Mouse (Mus musculus): Measurements from ENCODE around the gene Parp6. TPM values are rescaled to one million over a fixed set of nuclear protein-coding genes. Genes with fewer than 3 reads are reported as not detected.

Gene Parp6
- polyA plus RNA-seq, 1 experiment from 2014 or later: 4.0 TPM

DNA sequence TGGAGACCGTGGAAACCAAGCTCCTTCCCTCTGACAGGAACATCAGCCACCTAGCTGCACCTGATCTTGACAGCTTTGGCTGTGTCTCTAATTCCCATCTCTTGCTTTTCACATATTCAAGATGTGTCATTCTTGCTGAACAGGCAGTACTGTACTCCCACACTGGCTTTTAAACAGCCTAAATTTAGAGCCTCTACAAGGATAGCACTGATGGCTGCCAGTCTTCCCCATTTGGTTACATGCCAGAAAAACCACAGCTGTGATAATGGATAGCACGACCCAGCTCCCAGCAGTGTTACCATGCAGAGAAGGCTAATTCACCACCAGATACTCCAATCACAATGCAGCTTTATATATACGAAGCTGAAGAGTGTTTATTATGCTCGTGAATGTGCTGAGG lies 50.2 kb downstream of the Parp6 start:
- ATAC-seq (ENCODE audit: insufficient read depth): no peak
- WGBS (ENCODE audit: insufficient replicate concordance): 46% methylated on average over 4 of the region's 4 CpGs
- Histone ChIP-seq H3K9me3 (replicated peaks) (no peaks in the 10 kb centered on the region), H3K4me1 (replicated peaks) (peaks cover 8% of the 10 kb centered on the region; the same call in 1 of the 2 replicates), H3K9ac (no peak overlapping the region), H3K27me3 (peaks cover 85% of the 10 kb centered on the region), H3K4me3 (replicated peaks) (no peak overlapping the region), H3K36me3 (replicated peaks) (peaks cover 20% of the 10 kb centered on the region), H3K27ac (replicated peaks) (no peak overlapping the region), H3K4me2 (no peak overlapping the region)

DNA sequence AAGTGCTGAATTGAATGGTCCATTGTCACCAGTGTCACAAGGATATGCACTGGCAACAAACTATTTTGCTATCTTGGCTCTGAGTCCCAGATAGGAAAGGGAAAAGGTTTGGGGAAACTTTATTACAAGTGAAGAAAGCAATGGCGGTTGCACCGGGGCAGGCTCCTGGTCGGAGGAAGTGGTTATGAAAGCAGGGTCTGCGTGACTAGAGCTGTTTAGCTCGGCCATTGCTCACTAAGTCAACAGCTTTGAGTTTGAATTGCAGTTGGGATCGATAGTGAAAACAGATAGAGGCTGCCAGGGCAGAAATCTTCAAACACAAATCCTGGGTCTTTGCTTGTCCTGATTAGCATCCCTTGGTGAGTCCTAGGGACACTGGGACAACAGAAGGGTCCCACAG lies 50.8 kb downstream of the Parp6 start:
- Histone ChIP-seq H3K9ac (no peak overlapping the region), H3K27ac (replicated peaks) (no peak overlapping the region), H3K27me3 (peaks cover 86% of the 10 kb centered on the region), H3K4me3 (replicated peaks) (no peak overlapping the region), H3K9me3 (replicated peaks) (no peaks in the 10 kb centered on the region), H3K36me3 (replicated peaks) (peaks cover 23% of the 10 kb centered on the region), H3K4me1 (replicated peaks) (peaks cover 13% of the 10 kb centered on the region), H3K4me2 (no peak overlapping the region)
- ATAC-seq (ENCODE audit: insufficient read depth): no peak
- WGBS (ENCODE audit: insufficient replicate concordance): 45% methylated on average over 6 of the region's 6 CpGs

DNA sequence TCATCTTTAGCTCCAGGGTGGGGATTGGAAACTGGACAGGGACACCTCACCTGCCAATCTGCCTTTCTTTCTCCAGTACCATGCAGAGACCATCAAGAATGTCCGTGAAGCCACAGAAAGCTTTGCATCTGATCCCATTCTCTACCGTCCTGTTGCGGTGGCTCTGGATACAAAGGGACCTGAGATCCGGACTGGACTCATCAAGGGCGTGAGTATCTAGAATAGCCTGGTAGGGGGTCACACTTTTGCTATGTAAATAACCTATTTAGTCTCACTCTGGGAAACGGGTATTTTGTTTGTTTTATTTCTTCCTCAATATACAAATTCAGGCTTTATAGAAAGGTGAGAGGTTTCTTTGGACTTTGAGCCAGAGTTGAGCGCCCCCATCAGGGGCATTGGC lies 51.4 kb downstream of the Parp6 start:
- H3K27ac ChIP-seq (replicated peaks): no peak overlapping the region
- H3K9ac ChIP-seq: no peak overlapping the region
- ATAC-seq (ENCODE audit: insufficient read depth): no peak
- H3K4me1 ChIP-seq (replicated peaks): peaks cover 15% of the 10 kb centered on the region
- WGBS (ENCODE audit: insufficient replicate concordance): 74% methylated on average over 7 of the region's 7 CpGs
- peaks cover 87% of the 10 kb centered on the region for H3K27me3 ChIP-seq
- no peak overlapping the region for H3K4me3 ChIP-seq (replicated peaks)
- H3K36me3 ChIP-seq (replicated peaks): peaks cover 23% of the 10 kb centered on the region
- no peaks in the 10 kb centered on the region for H3K9me3 ChIP-seq (replicated peaks)
- no peak overlapping the region for H3K4me2 ChIP-seq

DNA sequence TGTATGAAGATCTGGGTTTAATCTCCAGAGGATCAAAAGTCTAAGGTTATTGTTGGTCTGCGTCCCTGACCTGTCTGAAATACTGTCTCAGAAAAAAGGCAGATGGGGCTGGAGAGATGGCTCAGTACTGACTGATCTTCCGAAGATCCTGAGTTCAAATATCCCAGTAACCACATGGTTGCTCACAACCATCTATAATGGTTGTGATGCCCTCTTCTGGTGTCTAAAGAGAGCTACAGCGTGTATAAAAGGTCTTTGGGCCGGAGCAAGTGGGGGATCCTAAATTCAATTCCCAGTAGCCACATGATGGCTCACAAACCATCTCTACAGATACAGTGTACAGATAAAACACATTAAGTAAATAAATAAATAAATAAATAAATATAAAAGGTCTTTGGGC lies 52.1 kb downstream of the Parp6 start:
- Histone ChIP-seq H3K36me3 (replicated peaks) (peaks cover 23% of the 10 kb centered on the region), H3K27ac (replicated peaks) (no peak overlapping the region), H3K4me2 (no peak overlapping the region), H3K4me3 (replicated peaks) (no peak overlapping the region), H3K9me3 (replicated peaks) (no peaks in the 10 kb centered on the region), H3K27me3 (peaks cover 86% of the 10 kb centered on the region), H3K4me1 (replicated peaks) (peaks cover 15% of the 10 kb centered on the region), H3K9ac (no peak overlapping the region)
- WGBS (ENCODE audit: insufficient replicate concordance): 73% methylated on average over 4 of the region's 4 CpGs
- ATAC-seq (ENCODE audit: insufficient read depth): no peak

DNA sequence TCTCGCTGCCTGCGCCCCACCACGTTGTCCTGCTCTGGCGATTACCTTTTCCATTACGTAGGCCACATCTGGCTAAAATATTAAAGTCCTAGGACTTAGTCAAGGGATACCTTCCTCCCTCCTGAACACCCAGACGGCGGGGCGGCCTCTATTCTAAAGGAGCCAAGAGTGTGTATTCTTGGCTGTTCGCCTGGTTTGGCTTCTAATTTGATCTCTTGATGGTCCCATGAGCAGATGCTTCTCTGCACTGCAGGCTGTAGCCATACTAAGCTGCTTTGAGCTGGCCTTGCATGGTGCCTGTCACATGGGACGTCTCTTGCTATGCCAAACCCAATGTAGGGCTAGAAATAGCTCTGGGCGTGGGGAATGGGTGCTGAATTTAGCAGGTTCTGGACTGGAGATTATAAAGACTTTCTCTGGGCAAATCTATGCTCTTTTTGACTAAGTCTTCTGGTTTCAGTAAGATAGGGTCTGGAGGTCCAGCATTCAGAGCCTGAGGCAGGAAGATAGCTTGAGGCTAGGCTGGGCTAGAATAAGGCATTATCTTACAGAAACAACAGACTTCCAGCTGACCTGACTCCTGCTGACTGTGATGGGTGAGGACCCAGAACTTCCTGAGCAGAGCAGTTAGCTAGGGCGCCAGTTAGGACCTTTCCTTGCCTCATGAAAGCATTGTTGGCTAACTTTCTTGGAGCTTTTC lies 55.3 kb downstream of the Parp6 start:
- ATAC-seq (ENCODE audit: insufficient read depth): peak; percentile 78
- 0 out of 2 replicates have a peak overlapping the region, but pooled peaks have one; percentile 14 for H3K4me2 ChIP-seq
- H3K9me3 ChIP-seq (replicated peaks): no peaks in the 10 kb centered on the region
- H3K27ac ChIP-seq (replicated peaks): no peak overlapping the region
- peaks cover 15% of the 10 kb centered on the region for H3K4me1 ChIP-seq (replicated peaks)
- H3K36me3 ChIP-seq (replicated peaks): peaks cover 35% of the 10 kb centered on the region
- 65% methylated on average over 12 of the region's 12 CpGs for WGBS (ENCODE audit: insufficient replicate concordance)
- H3K27me3 ChIP-seq: peaks cover 86% of the 10 kb centered on the region
- no peak overlapping the region for H3K9ac ChIP-seq
- no peak overlapping the region for H3K4me3 ChIP-seq (replicated peaks)

DNA sequence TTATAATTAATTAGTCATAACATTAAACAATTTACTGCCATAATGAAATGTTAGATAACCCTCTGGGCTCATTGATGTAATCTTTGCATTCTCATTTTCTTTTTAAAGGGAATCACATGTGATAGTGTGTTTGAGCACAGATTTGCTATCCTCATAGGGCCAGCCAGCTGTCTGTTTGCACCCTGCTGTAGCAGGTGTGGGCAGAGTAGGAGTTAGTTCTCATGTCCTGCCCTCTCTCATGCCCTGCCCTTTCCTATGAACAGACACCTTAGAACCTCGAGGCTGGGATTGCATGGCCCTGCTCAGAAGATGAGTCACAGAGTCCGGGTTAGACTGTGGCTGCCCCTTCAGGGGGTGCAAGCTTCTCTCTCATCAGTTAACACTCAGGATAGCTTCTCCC lies 56.3 kb downstream of the Parp6 start:
- H3K4me1 ChIP-seq (replicated peaks): peaks cover 15% of the 10 kb centered on the region
- no peak overlapping the region for H3K4me3 ChIP-seq (replicated peaks)
- ATAC-seq (ENCODE audit: insufficient read depth): no peak
- H3K9ac ChIP-seq: no peak overlapping the region
- peaks cover 83% of the 10 kb centered on the region for H3K27me3 ChIP-seq
- no peak overlapping the region for H3K4me2 ChIP-seq
- no peaks in the 10 kb centered on the region for H3K9me3 ChIP-seq (replicated peaks)
- no peak overlapping the region for H3K27ac ChIP-seq (replicated peaks)
- peaks cover 37% of the 10 kb centered on the region for H3K36me3 ChIP-seq (replicated peaks)
- 55% methylated on average over 2 of the region's 2 CpGs for WGBS (ENCODE audit: insufficient replicate concordance)

DNA sequence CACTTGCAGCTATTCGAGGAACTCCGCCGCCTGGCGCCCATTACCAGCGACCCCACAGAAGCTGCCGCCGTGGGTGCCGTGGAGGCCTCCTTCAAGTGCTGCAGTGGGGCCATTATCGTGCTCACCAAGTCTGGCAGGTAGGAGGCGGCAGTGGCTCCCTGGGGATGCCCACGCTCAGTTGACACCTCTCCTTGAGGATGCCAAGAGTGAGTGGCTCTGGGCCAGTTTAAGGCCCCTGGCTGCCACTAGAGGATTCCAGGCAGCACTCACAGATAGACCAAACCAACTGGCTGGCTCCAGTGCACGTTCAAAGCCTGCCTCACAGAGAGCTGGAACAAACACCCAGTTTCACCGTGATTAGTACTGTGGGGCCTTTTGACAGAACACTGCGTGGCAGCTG lies 58.5 kb downstream of the Parp6 start:
- no peak overlapping the region for H3K4me3 ChIP-seq (replicated peaks)
- no peak overlapping the region for H3K9ac ChIP-seq
- no peak for ATAC-seq (ENCODE audit: insufficient read depth)
- no peaks in the 10 kb centered on the region for H3K9me3 ChIP-seq (replicated peaks)
- 83% methylated on average over 14 of the region's 14 CpGs for WGBS (ENCODE audit: insufficient replicate concordance)
- H3K4me1 ChIP-seq (replicated peaks): peaks cover 27% of the 10 kb centered on the region
- no peak overlapping the region for H3K27ac ChIP-seq (replicated peaks)
- H3K27me3 ChIP-seq: peaks cover 84% of the 10 kb centered on the region
- H3K4me2 ChIP-seq: no peak overlapping the region
- peaks cover 33% of the 10 kb centered on the region for H3K36me3 ChIP-seq (replicated peaks)

DNA sequence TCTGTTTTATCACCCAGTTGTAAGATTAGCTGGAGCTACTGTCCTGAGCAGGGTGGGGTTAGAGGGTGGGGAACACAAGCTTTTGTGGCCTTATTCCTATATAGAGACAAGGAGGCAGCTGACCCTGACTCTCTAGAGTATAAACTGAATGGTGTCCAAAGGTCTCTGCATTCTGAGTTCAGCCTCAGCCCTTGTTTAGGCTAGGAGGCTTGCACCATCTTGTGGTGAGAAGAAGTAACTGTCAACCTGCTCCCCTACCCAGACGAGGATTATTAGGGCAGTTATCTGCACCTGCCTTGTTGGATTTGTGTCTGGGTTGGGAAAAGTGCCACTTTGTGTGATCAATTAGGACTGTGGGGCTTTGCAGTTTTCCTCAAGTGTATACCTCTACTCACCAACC lies 61.2 kb downstream of the Parp6 start:
- no peak overlapping the region for H3K9ac ChIP-seq
- WGBS (ENCODE audit: insufficient replicate concordance): 0% methylated on average over 1 of the region's 1 CpGs
- peaks cover 21% of the 10 kb centered on the region for H3K36me3 ChIP-seq (replicated peaks)
- ATAC-seq (ENCODE audit: insufficient read depth): no peak
- no peak overlapping the region for H3K4me3 ChIP-seq (replicated peaks)
- peaks cover 14% of the 10 kb centered on the region for H3K4me1 ChIP-seq (replicated peaks)
- H3K27ac ChIP-seq (replicated peaks): no peak overlapping the region
- H3K27me3 ChIP-seq: peaks cover 84% of the 10 kb centered on the region
- no peaks in the 10 kb centered on the region for H3K9me3 ChIP-seq (replicated peaks)
- H3K4me2 ChIP-seq: no peak overlapping the region

DNA sequence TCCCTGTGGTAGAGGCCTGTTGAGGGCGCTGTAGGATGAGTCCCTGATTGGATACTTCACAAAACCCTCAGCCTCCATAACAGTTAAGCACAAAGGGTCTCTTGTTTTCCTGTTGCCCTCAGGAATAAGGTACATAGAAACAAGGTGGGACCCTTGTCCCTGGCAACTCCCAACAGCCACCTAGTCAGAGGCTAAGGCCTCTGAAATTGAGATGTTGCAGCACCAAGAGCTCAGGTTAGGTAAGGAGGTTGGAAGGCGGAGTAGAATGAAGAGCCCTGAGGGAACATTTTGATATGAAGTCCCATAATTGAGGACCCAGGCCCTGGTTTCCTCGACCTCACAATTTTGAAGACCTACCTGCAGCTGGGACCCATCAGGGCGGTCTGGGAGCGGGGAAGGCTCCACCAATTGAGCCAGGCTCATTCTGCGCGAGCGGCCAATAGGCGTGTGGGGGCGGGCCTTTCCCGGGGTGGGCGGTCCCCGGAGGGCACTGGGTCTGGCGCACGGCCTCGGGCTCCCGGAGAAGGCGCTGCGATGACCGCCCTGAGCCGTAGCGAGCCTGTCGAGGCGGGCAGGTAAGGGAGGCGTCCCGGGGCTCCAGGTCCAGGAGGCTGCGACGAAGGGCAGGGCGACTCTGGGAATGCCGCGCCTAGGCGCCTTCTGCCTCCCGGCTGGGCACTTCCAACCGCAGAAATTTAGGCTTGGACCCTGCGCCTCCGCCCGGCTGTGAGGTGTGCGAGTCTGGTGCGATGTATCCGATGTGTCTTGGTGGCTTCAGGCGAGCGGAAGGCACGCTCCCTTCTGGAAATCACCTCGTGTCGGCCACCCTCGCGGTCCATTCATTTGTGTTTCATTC lies 62.8 kb downstream of the Parp6 start, which contains the start of gene Gramd2:
Gene Gramd2 (plus strand): TSS at position 467 of the 856 bp plus-strand sequence.
- 4% methylated on average over 47 of the region's 47 CpGs for WGBS (ENCODE audit: insufficient replicate concordance)
- Histone ChIP-seq H3K4me2 (peak within 1 kb of the TSS; percentile 73), H3K4me1 (replicated peaks) (peaks cover 14% of the 10 kb centered on the region), H3K27ac (replicated peaks) (no peak within 1 kb of the TSS), H3K4me3 (replicated peaks) (peak within 1 kb of the TSS; percentile 44), H3K9me3 (replicated peaks) (no peaks in the 10 kb centered on the region), H3K9ac (no peak within 1 kb of the TSS), H3K36me3 (replicated peaks) (peaks cover 19% of the 10 kb centered on the region), H3K27me3 (peaks cover 82% of the 10 kb centered on the region)
- ATAC-seq (ENCODE audit: insufficient read depth): peak; percentile 87

DNA sequence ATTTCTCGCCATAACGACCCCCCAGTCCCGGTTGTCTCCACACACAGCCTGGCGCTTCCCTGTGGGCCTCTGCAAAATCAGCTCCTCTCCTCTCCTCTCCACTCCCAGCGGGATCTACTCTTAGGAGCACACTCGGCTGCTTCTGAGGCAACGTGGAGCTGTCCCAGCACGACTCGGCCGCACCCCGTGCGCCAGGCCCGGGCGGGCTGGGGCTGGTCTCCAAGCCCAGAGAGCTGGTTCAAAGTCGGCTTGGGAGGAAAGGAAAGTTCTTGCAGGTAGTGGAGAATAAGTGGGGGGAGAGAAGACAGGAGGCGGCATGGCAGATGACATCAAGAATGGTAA lies 63.4 kb downstream of the Parp6 start:
- peaks cover 13% of the 10 kb centered on the region for H3K36me3 ChIP-seq (replicated peaks)
- H3K4me1 ChIP-seq (replicated peaks): peaks cover 14% of the 10 kb centered on the region
- peak overlapping the region; percentile 73 for H3K4me2 ChIP-seq
- H3K4me3 ChIP-seq (replicated peaks): peak overlapping the region; percentile 44
- H3K27ac ChIP-seq (replicated peaks): no peak overlapping the region
- H3K9me3 ChIP-seq (replicated peaks): no peaks in the 10 kb centered on the region
- 25% methylated on average over 16 of the region's 16 CpGs for WGBS (ENCODE audit: insufficient replicate concordance)
- no peak overlapping the region for H3K9ac ChIP-seq
- H3K27me3 ChIP-seq: peaks cover 82% of the 10 kb centered on the region
- no peak for ATAC-seq (ENCODE audit: insufficient read depth)

DNA sequence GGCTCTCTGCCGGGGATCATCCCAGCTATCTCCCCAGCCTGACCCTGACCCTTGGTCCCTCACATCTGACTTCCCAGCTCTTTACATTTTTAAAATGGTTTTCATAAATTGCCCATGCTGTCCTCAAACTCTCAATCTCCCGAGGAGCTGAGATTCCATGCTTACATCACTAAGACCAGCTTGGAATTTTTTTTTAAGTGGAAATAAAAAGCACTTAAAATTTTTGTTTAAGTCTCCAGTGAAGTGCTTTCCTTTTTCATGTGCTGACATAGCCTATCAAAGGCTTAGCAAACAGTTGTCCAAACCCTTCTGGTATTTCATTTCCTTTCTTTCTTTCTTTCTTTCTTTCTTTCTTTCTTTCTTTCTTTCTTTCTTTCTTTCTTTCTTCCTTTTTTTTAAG lies 66.9 kb downstream of the Parp6 start:
- H3K4me3 ChIP-seq (replicated peaks): no peak overlapping the region
- peaks cover 14% of the 10 kb centered on the region for H3K4me1 ChIP-seq (replicated peaks)
- no peak for ATAC-seq (ENCODE audit: insufficient read depth)

More for the DNA sequence above, 66.9 kb downstream of the Parp6 start:
- WGBS (ENCODE audit: insufficient replicate concordance): 46% methylated on average over 2 of the region's 2 CpGs
- Histone ChIP-seq H3K27me3 (peaks cover 88% of the 10 kb centered on the region), H3K27ac (replicated peaks) (no peak overlapping the region), H3K9me3 (replicated peaks) (no peaks in the 10 kb centered on the region), H3K4me2 (no peak overlapping the region), H3K36me3 (replicated peaks) (no peaks in the 10 kb centered on the region), H3K9ac (no peak overlapping the region)

All from liver, embryonic 15.5 days (tissue).